Comparison of ENCODE assay signal across 10 mouse cellular contexts in the genomic region with DNA sequence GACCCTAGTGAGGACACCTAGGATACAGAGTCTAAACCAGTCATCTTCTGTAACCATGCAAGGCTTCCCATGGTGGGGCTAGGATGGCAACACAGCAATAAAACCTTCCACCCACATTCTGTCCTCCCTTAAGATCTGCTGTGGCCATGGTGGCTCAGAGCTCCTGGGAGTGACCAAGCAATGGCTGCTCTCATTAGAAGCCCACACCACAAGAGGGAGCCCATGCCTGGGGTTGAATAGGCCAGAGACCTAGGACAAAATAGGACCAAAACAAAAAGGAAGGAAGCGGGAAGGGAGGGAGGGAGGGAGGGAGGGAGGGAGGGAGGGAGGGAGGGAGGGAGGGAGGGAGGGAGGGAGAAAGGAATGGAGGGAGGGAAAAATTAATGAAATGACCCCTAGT. TPM values are rescaled to one million over a fixed set of nuclear protein-coding genes. Genes with fewer than 3 reads are reported as not detected.
A peak's percentile ranks its signal among the peaks of the same experiment; 100 is the strongest.
DNase-seq lines count a peak whose midpoint lies in the region; ATAC-seq and TF ChIP-seq lines count a peak whose summit lies in the region.
"Had no signal": no experiment of that assay in that cellular context is flagged by ENCODE, and none has a peak within 500 bp of the region (broad histone marks: within the 10 kb centered on the region; RNA-seq: fewer than 3 reads in every experiment).

No protein-coding gene starts in this region.

- DNase-seq in adrenal gland, adult 2 months = peak; percentile 65
- no peak for DNase-seq in adrenal gland, adult 8-10 months
- peak; percentile 62 for DNase-seq in kidney, adult 18-20 months
- no peak for DNase-seq in brain, embryonic 14.5 days (ENCODE audit: low read depth)
- peak; percentile 44 for DNase-seq in liver, postnatal 0 days
- no peak for DNase-seq in Muller cell, postnatal 12 days (ENCODE audit: inconsistent ontology term)
- DNase-seq in left cerebral cortex, postnatal 36 days (ENCODE audit: low spot score in 2 of 2) = no peak

- peaks cover 44% of the 10 kb centered on the region for H3K4me1 ChIP-seq in kidney, embryonic 15.5 days
- peaks cover 15% of the 10 kb centered on the region; the same call in 1 of the 2 replicates for H3K4me1 ChIP-seq in liver, postnatal 0 days (ENCODE audit: insufficient read depth)

- no peak for TF ChIP-seq POLR2A in brain, embryonic 14.5 days (IDR thresholded peaks at IDR 0.05; ENCODE audit: borderline replicate concordance, extremely low read depth, insufficient read depth, insufficient read length, poor library complexity, severe bottlenecking)

- no peak overlapping the region for H3K4me2 ChIP-seq in kidney, embryonic 15.5 days
- no peak overlapping the region for H3K4me2 ChIP-seq in liver, postnatal 0 days (ENCODE audit: low read depth, low read length)
- H3K4me2 ChIP-seq: midbrain, embryonic 13.5 days had no signal

- no peak overlapping the region for H3K4me3 ChIP-seq in kidney, embryonic 15.5 days (replicated peaks)
- H3K4me3 ChIP-seq in liver, postnatal 0 days (ENCODE audit: low read depth, low read length) = no peak overlapping the region
- H3K4me3 ChIP-seq: midbrain, embryonic 13.5 days had no signal

- no peak overlapping the region for H3K9ac ChIP-seq in kidney, embryonic 15.5 days
- no peak overlapping the region for H3K9ac ChIP-seq in liver, postnatal 0 days (replicated peaks)
- H3K9ac ChIP-seq: midbrain, embryonic 13.5 days had no signal

- no CpG with 5 or more reads among the region's 1 CpGs for WGBS in kidney, embryonic 15.5 days
- WGBS in liver, postnatal 0 days (ENCODE audit: insufficient replicate concordance) = no CpG with 5 or more reads among the region's 1 CpGs

- no peaks in the 10 kb centered on the region for H3K9me3 ChIP-seq in kidney, embryonic 15.5 days (replicated peaks)
- no peaks in the 10 kb centered on the region for H3K9me3 ChIP-seq in liver, postnatal 0 days (ENCODE audit: low read length)
- H3K9me3 ChIP-seq: midbrain, embryonic 13.5 days had no signal

- peaks cover 37% of the 10 kb centered on the region for H3K36me3 ChIP-seq in kidney, embryonic 15.5 days
- H3K36me3 ChIP-seq in liver, postnatal 0 days (replicated peaks; ENCODE audit: insufficient read depth, low read length) = peaks cover 6% of the 10 kb centered on the region; the same call in 1 of the 2 replicates

- TF ChIP-seq CTCF in brain, embryonic 14.5 days (IDR thresholded peaks at IDR 0.05; ENCODE audit: borderline replicate concordance, extremely low read depth, insufficient read depth, insufficient read length) = peak; percentile 13; the same call in 1 of the 2 replicates
- peak; percentile 60 for TF ChIP-seq CTCF in liver, postnatal 0 days (IDR thresholded peaks at IDR 0.05; ENCODE audit: low read depth)

- H3K27me3 ChIP-seq in kidney, embryonic 15.5 days = no peaks in the 10 kb centered on the region
- H3K27me3 ChIP-seq in liver, postnatal 0 days (ENCODE audit: insufficient read depth, low read length) = no peaks in the 10 kb centered on the region
- H3K27me3 ChIP-seq: midbrain, embryonic 13.5 days had no signal

- intact Hi-C loops in left cerebral cortex, postnatal 36 days (cut with DNase I) = no loop called here

- no peak for TF ChIP-seq EP300 in liver, postnatal 0 days (IDR thresholded peaks at IDR 0.05; ENCODE audit: low read depth)

- H3K27ac ChIP-seq in kidney, embryonic 15.5 days = no peak overlapping the region
- H3K27ac ChIP-seq in liver, postnatal 0 days (ENCODE audit: low read depth) = no peak overlapping the region

- no peak for ATAC-seq in kidney, embryonic 15.5 days (replicated peaks; ENCODE audit: low FRiP score)
- no peak for ATAC-seq in liver, postnatal 0 days
- ATAC-seq: inflammation-experienced regulatory T-cells, adult 6 months had no signal

RNA-seq across cellular contexts. Expression of gene Agpat3, which starts 29.5 kb away (rescaled TPM):
- total RNA-seq in adrenal gland, adult 2 months (2021) = 100 to 1,000 TPM; 346 to 422 TPM
- polyA plus RNA-seq in adrenal gland, adult 2 months (2012; rRNA removed) = 543 and 654 TPM in 2 replicates
- 100 to 1,000 TPM; 228 to 370 (median 267) TPM for total RNA-seq in adrenal gland, adult 8-10 months (2022)
- polyA plus RNA-seq in kidney, embryonic 15.5 days (2015; fragmentation: Nextera tagmentation; extraction: Ambion mirVana) = 84.9 and 88.7 TPM in 2 replicates
- 95.2 and 97.6 TPM in 2 replicates for polyA plus RNA-seq in brain, embryonic 14.5 days (2012; rRNA removed)
- 154 and 171 TPM in 2 replicates for polyA plus RNA-seq in liver, postnatal 0 days (2015; fragmentation: Nextera tagmentation; extraction: Ambion mirVana)
- total RNA-seq in left cerebral cortex, postnatal 36 days (2021) = 100 to 1,000 TPM; 269 to 279 TPM

Comparison
In these comparisons a context has a peak if more than half of its experiments do, and no peak if none do; other contexts are left out.
1. DNase-seq: peak in adrenal gland, adult 2 months (single experiment), kidney, adult 18-20 months (single experiment) and liver, postnatal 0 days (single experiment); none in adrenal gland, adult 8-10 months (single experiment), brain, embryonic 14.5 days (single experiment), Muller cell, postnatal 12 days (single experiment) and left cerebral cortex, postnatal 36 days (0 of 2).